Mouse (Mus musculus) cortical plate, adult 2 months (tissue): Measurements from ENCODE around the gene Rph3al.

Experiments used
- CTCF ChIP-seq: fragments of 200-500 bp; IDR thresholded peaks from 2 replicates; pipeline ENCODE4 v1.5.1; 2011; ENCODE audit warnings: mild to moderate bottlenecking, control low read depth, low read length; ENCODE audit not compliant: insufficient read depth; ENCODE audit errors: extremely low read depth
- POLR2A ChIP-seq: fragments of 200-500 bp; IDR thresholded peaks from 2 replicates; pipeline ENCODE4 v1.6.1; 2011; ENCODE audit warnings: mild to moderate bottlenecking, low read length, control low read depth; ENCODE audit not compliant: insufficient read depth; ENCODE audit errors: extremely low read depth

- TF ChIP-seq CTCF (no peak), POLR2A (no peak)
These were observed 114.7 kb downstream of the Rph3al start for GRCm38 (mm10) chr11:75823506-75823905.
